Mouse (Mus musculus): ENCODE measurements around the gene Map2k4.

- no peak for TF ChIP-seq CTCF (IDR thresholded peaks at IDR 0.05; ENCODE audit: control insufficient read depth, insufficient read depth, insufficient read length)
- TF ChIP-seq USF1 (IDR thresholded peaks at IDR 0.05; ENCODE audit: low read depth) = no peak
Observed at GRCm38 (mm10) chr11:65719960-65720359, 68.1 kb downstream of the Map2k4 start.

Data from C2C12 (cell line).